In the genomic region with DNA sequence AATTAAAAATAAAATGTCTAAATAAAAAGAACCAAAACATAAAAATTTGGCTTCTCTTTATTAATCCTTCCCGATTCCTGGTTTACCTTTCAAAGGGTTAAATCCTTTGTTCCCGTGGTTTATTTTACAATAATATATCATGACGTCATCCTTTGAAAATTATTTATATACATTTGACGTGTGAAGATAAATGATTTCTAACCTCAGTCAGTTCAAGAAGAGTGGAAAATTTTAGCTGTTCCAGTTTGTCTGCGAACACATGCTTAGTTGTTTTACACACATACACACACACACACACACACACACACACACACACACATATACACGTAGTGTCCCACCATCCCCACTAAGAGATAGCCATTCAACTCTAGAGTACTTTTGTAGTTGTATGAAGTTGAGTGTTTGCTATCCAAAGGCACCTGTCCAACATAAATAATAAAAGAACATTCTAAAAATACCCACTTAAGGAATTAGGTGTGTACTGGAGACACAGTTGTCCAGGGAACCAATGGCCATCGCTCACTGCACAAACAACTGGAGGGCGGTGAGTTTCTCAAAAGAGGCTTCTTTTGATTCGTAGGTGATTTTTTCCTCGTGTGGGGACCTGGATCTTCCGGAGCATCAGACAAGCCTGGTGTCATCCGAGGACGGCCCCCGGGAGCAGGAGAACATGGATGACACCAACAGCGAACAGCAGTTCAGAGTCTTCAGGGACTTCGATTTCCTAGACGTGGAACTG, we compare ENCODE assay signal across 9 mouse cellular contexts.
DNase-seq lines count a peak whose midpoint lies in the region; ATAC-seq lines count a peak whose summit lies in the region.
"Had no signal": no experiment of that assay in that cellular context is flagged by ENCODE, and none has a peak within 500 bp of the region (broad histone marks: within the 10 kb centered on the region; RNA-seq: fewer than 3 reads in every experiment).

No protein-coding gene starts in this region.

- peaks cover 10% of the 10 kb centered on the region; the same call in 1 of the 2 replicates for H3K9me3 ChIP-seq in limb, embryonic 13.5 days

- H3K9ac ChIP-seq in limb, embryonic 13.5 days: no peak overlapping the region

- ATAC-seq in CD4-positive, CD25-positive, alpha-beta regulatory T cell, adult 4 months: no peak
- ATAC-seq in limb, embryonic 13.5 days (ENCODE audit: low FRiP score, low read depth): no peak

- H3K4me3 ChIP-seq in limb, embryonic 13.5 days: no peak overlapping the region

- H3K4me1 ChIP-seq in limb, embryonic 13.5 days: peaks cover 15% of the 10 kb centered on the region

- peak; percentile 13 for DNase-seq in CD4-positive, CD25-positive, alpha-beta regulatory T cell, adult 2 months (ENCODE audit: low read depth, low spot score)
- peak; percentile 11 for DNase-seq in urinary bladder, postnatal 14 days (ENCODE audit: low spot score)
- DNase-seq in urinary bladder, postnatal 4 days (ENCODE audit: low spot score in 2 of 2): no peak
- DNase-seq in retina, postnatal 1 day: no peak
- no peak for DNase-seq in embryo, embryonic 11 days
- no peak for DNase-seq in urinary bladder, adult 2 months (ENCODE audit: low spot score)
- DNase-seq: thymus, adult 18-20 months had no signal

- peak overlapping the region; percentile 69; the same call in 1 of the 2 replicates for H3K27ac ChIP-seq in limb, embryonic 13.5 days

- peaks cover 38% of the 10 kb centered on the region for H3K36me3 ChIP-seq in limb, embryonic 13.5 days

- peak overlapping the region; percentile 36 for H3K4me2 ChIP-seq in limb, embryonic 13.5 days (replicated peaks)

- 76% methylated on average over 17 of the region's 17 CpGs for WGBS in limb, embryonic 13.5 days

- no peaks in the 10 kb centered on the region for H3K27me3 ChIP-seq in limb, embryonic 13.5 days

Comparison
In these comparisons a context has a peak if more than half of its experiments do, and no peak if none do; other contexts are left out.
1. DNase-seq: peak in CD4-positive, CD25-positive, alpha-beta regulatory T cell, adult 2 months (single experiment) and urinary bladder, postnatal 14 days (single experiment); none in urinary bladder, postnatal 4 days (0 of 2), retina, postnatal 1 day (single experiment), embryo, embryonic 11 days (single experiment) and urinary bladder, adult 2 months (single experiment).